Mouse (Mus musculus): ENCODE measurements around the gene Zcchc7. TPM values are rescaled to one million over a fixed set of nuclear protein-coding genes. Genes with fewer than 3 reads are reported as not detected.

Zcchc7 gene
- polyA plus RNA-seq, 1 experiment from 2014 or later, result 27.1 TPM

DNA sequence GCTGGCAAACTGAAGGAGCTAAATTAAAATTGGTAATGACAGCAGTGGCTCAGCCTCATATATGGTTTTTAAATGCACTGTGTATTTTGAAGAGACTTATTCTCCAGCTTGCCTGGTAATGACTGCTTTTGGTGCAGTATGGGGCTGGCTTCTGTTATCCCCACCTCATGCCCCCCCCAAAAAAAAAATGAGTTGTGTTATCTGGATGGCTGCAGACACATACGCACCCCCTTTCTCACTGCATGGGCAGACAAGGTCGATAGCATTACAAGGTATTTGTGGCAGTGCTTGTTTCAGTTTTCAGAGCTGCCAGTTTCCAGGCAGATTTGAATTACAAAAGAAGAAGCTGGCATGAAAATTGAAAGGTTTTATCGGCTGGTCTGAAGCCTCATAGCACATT, 162.2 kb downstream of the Zcchc7 start:
- no peak overlapping the region for H3K4me2 ChIP-seq
- 78% methylated on average over 3 of the region's 3 CpGs for WGBS (ENCODE audit: insufficient replicate concordance)
- H3K4me1 ChIP-seq (ENCODE audit: control insufficient read depth, insufficient read depth, low read length), result no peaks in the 10 kb centered on the region

DNA sequence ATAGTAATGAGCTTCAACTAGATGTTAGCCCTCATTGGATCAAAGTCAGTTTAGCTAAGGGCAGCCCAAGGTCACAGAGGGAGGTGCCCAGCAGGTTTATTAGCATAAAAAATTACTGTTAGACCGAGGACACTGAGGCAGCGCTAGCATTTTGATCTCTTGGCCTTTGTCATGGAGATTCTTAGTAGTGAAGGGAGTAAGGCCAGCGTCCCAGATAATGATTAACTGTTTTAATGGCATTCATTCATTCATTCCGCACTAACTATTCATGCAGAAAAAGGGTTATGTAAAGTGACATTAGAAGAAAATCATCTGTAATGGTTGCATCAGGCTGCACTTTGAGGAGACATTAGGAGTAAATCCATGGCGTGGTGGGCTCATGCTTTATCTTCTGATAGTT, 165.2 kb downstream of the Zcchc7 start:
- H3K27ac ChIP-seq (ENCODE audit: low read depth, low read length), result no peak overlapping the region
- H3K9ac ChIP-seq (ENCODE audit: low read depth, low read length), result no peak overlapping the region
- H3K36me3 ChIP-seq (ENCODE audit: control insufficient read depth, insufficient read depth, low read length), result no peaks in the 10 kb centered on the region
- no peak for ATAC-seq (replicated peaks; ENCODE audit: insufficient number of reproducible peaks, low FRiP score, low TSS enrichment)
- no peak overlapping the region for H3K4me2 ChIP-seq
- WGBS (ENCODE audit: insufficient replicate concordance), result 80% methylated on average over 5 of the region's 5 CpGs
- no peaks in the 10 kb centered on the region for H3K4me1 ChIP-seq (ENCODE audit: control insufficient read depth, insufficient read depth, low read length)
- H3K27me3 ChIP-seq (ENCODE audit: control insufficient read depth, insufficient read depth, low read length), result no peaks in the 10 kb centered on the region
- H3K9me3 ChIP-seq (replicated peaks; ENCODE audit: control insufficient read depth, low read length), result no peaks in the 10 kb centered on the region
- no peak overlapping the region for H3K4me3 ChIP-seq (ENCODE audit: low read depth, low read length)

More for the DNA sequence above, 162.2 kb downstream of the Zcchc7 start:
- Histone ChIP-seq H3K9me3 (replicated peaks; ENCODE audit: control insufficient read depth, low read length) (no peaks in the 10 kb centered on the region), H3K4me3 (ENCODE audit: low read depth, low read length) (no peak overlapping the region), H3K27me3 (ENCODE audit: control insufficient read depth, insufficient read depth, low read length) (no peaks in the 10 kb centered on the region), H3K27ac (ENCODE audit: low read depth, low read length) (no peak overlapping the region), H3K9ac (ENCODE audit: low read depth, low read length) (no peak overlapping the region), H3K36me3 (ENCODE audit: control insufficient read depth, insufficient read depth, low read length) (no peaks in the 10 kb centered on the region)
- ATAC-seq (replicated peaks; ENCODE audit: insufficient number of reproducible peaks, low FRiP score, low TSS enrichment), result no peak

DNA sequence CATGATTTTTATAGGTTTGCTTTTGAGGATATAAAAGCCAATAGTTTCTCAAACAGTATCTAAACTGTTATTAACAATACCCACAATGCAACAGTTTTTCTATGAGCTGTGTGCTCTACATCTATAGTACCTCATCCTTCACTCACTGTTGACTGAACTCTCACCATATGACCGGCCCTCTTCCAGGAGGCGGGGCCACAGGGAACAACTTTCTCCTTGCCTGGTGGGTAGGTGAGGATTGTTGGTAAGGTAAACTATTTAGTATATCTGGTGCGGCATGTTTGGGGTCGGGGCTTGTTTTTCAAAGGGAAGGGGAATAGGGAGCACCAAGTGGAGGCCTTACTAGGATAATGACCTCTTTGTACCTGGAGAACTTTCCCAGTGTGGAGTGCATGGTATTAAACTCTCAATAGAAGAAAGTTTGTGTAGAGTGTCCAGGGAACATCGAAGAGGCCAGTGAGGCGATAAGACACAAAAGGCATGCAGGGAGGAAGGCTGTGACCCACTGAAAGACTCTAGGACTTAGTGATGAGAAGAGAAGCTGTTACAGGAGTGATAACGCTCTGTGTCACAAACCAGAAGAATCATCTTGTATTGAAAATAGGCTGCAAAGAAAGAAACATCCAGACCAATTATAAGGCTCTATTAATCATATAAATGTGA, 166.9 kb downstream of the Zcchc7 start:
- Histone ChIP-seq H3K4me1 (ENCODE audit: control insufficient read depth, insufficient read depth, low read length) (no peaks in the 10 kb centered on the region), H3K9ac (ENCODE audit: low read depth, low read length) (no peak overlapping the region), H3K36me3 (ENCODE audit: control insufficient read depth, insufficient read depth, low read length) (no peaks in the 10 kb centered on the region), H3K4me3 (ENCODE audit: low read depth, low read length) (no peak overlapping the region), H3K4me2 (no peak overlapping the region), H3K27ac (ENCODE audit: low read depth, low read length) (no peak overlapping the region), H3K9me3 (replicated peaks; ENCODE audit: control insufficient read depth, low read length) (no peaks in the 10 kb centered on the region), H3K27me3 (ENCODE audit: control insufficient read depth, insufficient read depth, low read length) (no peaks in the 10 kb centered on the region)
- ATAC-seq (replicated peaks; ENCODE audit: insufficient number of reproducible peaks, low FRiP score, low TSS enrichment), result no peak
- 81% methylated on average over 7 of the region's 7 CpGs for WGBS (ENCODE audit: insufficient replicate concordance)

DNA sequence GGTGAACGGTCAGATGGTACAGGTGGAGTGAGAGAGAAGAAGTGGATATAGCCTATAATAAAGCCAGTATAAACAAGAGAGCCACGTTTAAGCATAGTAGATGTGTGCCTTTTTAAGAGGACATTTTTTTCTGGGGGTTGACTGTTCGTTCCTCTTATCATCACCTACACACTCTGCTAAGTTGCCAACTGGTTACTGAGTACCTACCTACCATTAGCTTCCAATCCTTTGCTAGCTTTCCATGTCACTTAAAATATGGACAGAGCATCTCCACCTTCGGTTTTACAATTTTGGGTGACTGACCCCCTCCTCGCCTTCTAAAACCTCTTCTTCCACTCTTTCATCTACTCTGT, 167.4 kb downstream of the Zcchc7 start:
- Histone ChIP-seq H3K36me3 (ENCODE audit: control insufficient read depth, insufficient read depth, low read length) (no peaks in the 10 kb centered on the region), H3K4me3 (ENCODE audit: low read depth, low read length) (no peak overlapping the region), H3K27ac (ENCODE audit: low read depth, low read length) (no peak overlapping the region), H3K4me1 (ENCODE audit: control insufficient read depth, insufficient read depth, low read length) (no peaks in the 10 kb centered on the region), H3K9ac (ENCODE audit: low read depth, low read length) (no peak overlapping the region), H3K9me3 (replicated peaks; ENCODE audit: control insufficient read depth, low read length) (no peaks in the 10 kb centered on the region), H3K27me3 (ENCODE audit: control insufficient read depth, insufficient read depth, low read length) (no peaks in the 10 kb centered on the region), H3K4me2 (no peak overlapping the region)
- 82% methylated on average over 5 of the region's 5 CpGs for WGBS (ENCODE audit: insufficient replicate concordance)
- no peak for ATAC-seq (replicated peaks; ENCODE audit: insufficient number of reproducible peaks, low FRiP score, low TSS enrichment)

DNA sequence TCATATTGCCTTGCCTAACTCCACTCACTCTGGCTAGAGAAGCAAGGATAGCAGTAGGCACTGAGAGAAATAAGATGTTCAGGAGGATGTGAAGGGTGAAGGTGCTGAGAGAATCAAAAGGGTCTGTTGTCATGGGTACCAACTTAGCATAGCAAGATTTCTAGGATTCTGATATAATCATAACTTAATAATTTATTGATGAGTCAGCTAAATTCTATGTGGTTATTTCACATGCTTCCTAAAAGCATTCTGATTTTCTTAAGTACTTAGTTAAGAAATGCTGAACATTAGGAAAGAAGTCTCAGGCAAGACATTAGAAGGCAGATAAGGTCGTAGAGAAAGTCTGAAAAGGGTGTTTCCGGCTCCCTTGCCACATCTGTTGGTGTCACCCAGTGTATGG, 172.3 kb downstream of the Zcchc7 start:
- no peak overlapping the region for H3K4me2 ChIP-seq
- H3K9me3 ChIP-seq (replicated peaks; ENCODE audit: control insufficient read depth, low read length), result no peaks in the 10 kb centered on the region
- no peaks in the 10 kb centered on the region for H3K4me1 ChIP-seq (ENCODE audit: control insufficient read depth, insufficient read depth, low read length)
- WGBS (ENCODE audit: insufficient replicate concordance), result 73% methylated on average over 2 of the region's 2 CpGs
- no peak overlapping the region for H3K27ac ChIP-seq (ENCODE audit: low read depth, low read length)
- H3K36me3 ChIP-seq (ENCODE audit: control insufficient read depth, insufficient read depth, low read length), result peaks cover 7% of the 10 kb centered on the region; the same call in 1 of the 2 replicates
- H3K27me3 ChIP-seq (ENCODE audit: control insufficient read depth, insufficient read depth, low read length), result no peaks in the 10 kb centered on the region
- H3K4me3 ChIP-seq (ENCODE audit: low read depth, low read length), result no peak overlapping the region
- no peak overlapping the region for H3K9ac ChIP-seq (ENCODE audit: low read depth, low read length)
- ATAC-seq (replicated peaks; ENCODE audit: insufficient number of reproducible peaks, low FRiP score, low TSS enrichment), result no peak

DNA sequence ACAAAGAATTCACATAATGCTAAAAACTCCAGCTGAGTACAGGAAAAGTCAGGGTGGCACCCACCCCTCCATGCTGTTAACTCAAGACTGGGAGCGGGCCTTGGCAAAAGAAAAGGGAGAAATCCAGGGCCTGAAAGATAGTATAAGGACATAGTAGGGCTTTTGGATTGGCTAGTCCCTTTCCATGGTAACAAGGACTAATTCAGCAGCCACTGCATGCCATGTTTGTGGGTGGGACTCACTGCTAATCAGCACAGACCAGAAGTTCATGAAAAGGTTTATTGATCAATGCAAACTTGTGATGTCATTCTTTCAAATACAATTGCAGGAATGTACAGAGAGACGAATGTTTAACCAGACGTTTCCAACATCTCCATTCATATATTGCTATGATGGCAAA, 173.1 kb downstream of the Zcchc7 start:
- ATAC-seq (replicated peaks; ENCODE audit: insufficient number of reproducible peaks, low FRiP score, low TSS enrichment), result no peak
- no peaks in the 10 kb centered on the region for H3K9me3 ChIP-seq (replicated peaks; ENCODE audit: control insufficient read depth, low read length)
- H3K4me1 ChIP-seq (ENCODE audit: control insufficient read depth, insufficient read depth, low read length), result no peaks in the 10 kb centered on the region
- H3K4me3 ChIP-seq (ENCODE audit: low read depth, low read length), result no peak overlapping the region
- no peak overlapping the region for H3K4me2 ChIP-seq
- no peaks in the 10 kb centered on the region for H3K27me3 ChIP-seq (ENCODE audit: control insufficient read depth, insufficient read depth, low read length)
- H3K36me3 ChIP-seq (ENCODE audit: control insufficient read depth, insufficient read depth, low read length), result peaks cover 11% of the 10 kb centered on the region
- WGBS (ENCODE audit: insufficient replicate concordance), result 79% methylated on average over 3 of the region's 3 CpGs
- H3K27ac ChIP-seq (ENCODE audit: low read depth, low read length), result no peak overlapping the region
- H3K9ac ChIP-seq (ENCODE audit: low read depth, low read length), result no peak overlapping the region

DNA sequence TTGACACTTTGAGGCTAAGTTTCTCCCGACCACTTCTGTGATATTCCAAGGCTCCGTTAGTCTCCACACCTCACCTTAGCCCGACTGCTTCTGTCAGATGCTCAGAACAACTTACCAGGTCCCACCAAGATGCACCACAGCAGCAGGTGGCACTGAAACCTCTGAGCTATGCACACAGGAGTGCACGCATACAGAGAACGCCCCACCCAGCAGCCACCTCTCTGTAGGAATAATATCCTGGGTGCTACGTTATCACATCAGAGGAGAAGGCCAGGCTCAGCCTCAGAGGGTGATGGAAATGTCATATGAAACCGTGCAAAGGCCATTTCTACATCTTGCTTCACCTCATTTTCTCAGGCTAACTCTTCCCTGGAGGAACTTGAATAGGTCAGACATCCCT, 174.7 kb downstream of the Zcchc7 start:
- H3K27ac ChIP-seq (ENCODE audit: low read depth, low read length), result no peak overlapping the region
- no peaks in the 10 kb centered on the region for H3K27me3 ChIP-seq (ENCODE audit: control insufficient read depth, insufficient read depth, low read length)
- H3K9ac ChIP-seq (ENCODE audit: low read depth, low read length), result no peak overlapping the region
- H3K9me3 ChIP-seq (replicated peaks; ENCODE audit: control insufficient read depth, low read length), result no peaks in the 10 kb centered on the region
- no peak overlapping the region for H3K4me2 ChIP-seq
- 91% methylated on average over 7 of the region's 7 CpGs for WGBS (ENCODE audit: insufficient replicate concordance)
- ATAC-seq (replicated peaks; ENCODE audit: insufficient number of reproducible peaks, low FRiP score, low TSS enrichment), result no peak
- H3K4me3 ChIP-seq (ENCODE audit: low read depth, low read length), result no peak overlapping the region
- peaks cover 11% of the 10 kb centered on the region for H3K36me3 ChIP-seq (ENCODE audit: control insufficient read depth, insufficient read depth, low read length)
- no peaks in the 10 kb centered on the region for H3K4me1 ChIP-seq (ENCODE audit: control insufficient read depth, insufficient read depth, low read length)

DNA sequence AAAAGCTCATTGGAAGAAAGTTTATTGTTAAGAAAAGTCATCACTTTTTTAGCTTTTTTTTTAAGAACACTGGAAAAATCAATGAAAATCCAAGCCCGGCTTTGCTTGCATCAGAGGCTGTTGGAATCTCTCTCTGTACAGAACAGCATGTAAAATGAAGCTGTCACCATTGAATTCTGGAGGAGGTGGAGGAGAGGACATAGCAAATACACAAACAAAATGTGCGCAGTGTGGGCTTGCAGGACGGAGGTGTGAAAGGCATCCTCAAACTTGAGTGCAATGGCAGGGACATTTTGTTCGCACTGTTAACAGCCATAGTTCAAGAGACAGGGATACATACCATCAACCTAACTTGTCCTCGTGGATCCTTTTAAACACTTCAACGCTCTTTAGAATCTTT, 176.1 kb downstream of the Zcchc7 start:
- Histone ChIP-seq H3K36me3 (ENCODE audit: control insufficient read depth, insufficient read depth, low read length) (peaks cover 11% of the 10 kb centered on the region), H3K4me2 (no peak overlapping the region), H3K27ac (ENCODE audit: low read depth, low read length) (no peak overlapping the region), H3K4me1 (ENCODE audit: control insufficient read depth, insufficient read depth, low read length) (no peaks in the 10 kb centered on the region), H3K27me3 (ENCODE audit: control insufficient read depth, insufficient read depth, low read length) (no peaks in the 10 kb centered on the region), H3K9ac (ENCODE audit: low read depth, low read length) (no peak overlapping the region), H3K4me3 (ENCODE audit: low read depth, low read length) (no peak overlapping the region), H3K9me3 (replicated peaks; ENCODE audit: control insufficient read depth, low read length) (no peaks in the 10 kb centered on the region)
- whole genome bisulfite sequencing (ENCODE audit: insufficient replicate concordance), result 90% methylated on average over 6 of the region's 6 CpGs
- ATAC-seq (replicated peaks; ENCODE audit: insufficient number of reproducible peaks, low FRiP score, low TSS enrichment), result no peak

All from heart, embryonic 11.5 days (tissue).